Mouse (Mus musculus) neural tube, embryonic 15.5 days (tissue): ENCODE data around the gene Atxn2l. TPM values are rescaled to one million over a fixed set of nuclear protein-coding genes. Genes with fewer than 3 reads are reported as not detected.

Source experiments
- ATAC-seq: fragments of 200-750 bp; cut with Nextera tagmentation; 2 replicates; pipeline ENCODE4 v1.8.0; 2017; ENCODE audit warnings: mild to moderate bottlenecking, moderate TSS enrichment, moderate library complexity; ENCODE audit not compliant: low FRiP score
- H3K27ac ChIP-seq: fragments of 300-500 bp; sonication (generic); replicated peaks from 2 replicates; pipeline ENCODE4 v1.5.1; 2015; ENCODE audit warnings: mild to moderate bottlenecking, inconsistent platforms
- H3K27me3 ChIP-seq: fragments of 300-500 bp; sonication (generic); replicated peaks from 2 replicates; pipeline ENCODE4 v1.6.1; 2015; ENCODE audit warnings: inconsistent platforms
- H3K36me3 ChIP-seq: fragments of 300-500 bp; sonication (generic); 2 replicates; pipeline ENCODE4 v1.6.1; 2015; ENCODE audit warnings: inconsistent platforms
- H3K4me1 ChIP-seq: fragments of 300-500 bp; sonication (generic); 2 replicates; pipeline ENCODE4 v1.6.1; 2015; ENCODE audit warnings: inconsistent platforms
- H3K4me2 ChIP-seq: fragments of 300-500 bp; sonication (generic); 2 replicates; pipeline ENCODE4 v1.6.1; 2015; ENCODE audit warnings: inconsistent platforms, mild to moderate bottlenecking, moderate library complexity
- H3K4me3 ChIP-seq: fragments of 300-500 bp; sonication (generic); replicated peaks from 2 replicates; pipeline ENCODE4 v1.5.1; 2015; ENCODE audit warnings: mild to moderate bottlenecking, inconsistent platforms
- H3K9ac ChIP-seq: fragments of 300-500 bp; sonication (generic); replicated peaks from 2 replicates; pipeline ENCODE4 v1.6.1; 2015; ENCODE audit warnings: mild to moderate bottlenecking, inconsistent platforms
- H3K9me3 ChIP-seq: fragments of 300-500 bp; sonication (generic); replicated peaks from 2 replicates; pipeline ENCODE4 v1.6.1; 2016; ENCODE audit warnings: inconsistent platforms
- WGBS: fragments of 180-500 bp; shearing (Covaris S2); methylation state at CpG from one replicate; pipeline ENCODE4 v1.1.7; 2015; ENCODE audit warnings: mixed read lengths; 5-methylcytosine and 5-hydroxymethylcytosine counted together
- polyA plus RNA-seq: library from polyadenylated mRNA; unstranded; fragments of >200 nt; fragmentation: Nextera tagmentation; extraction: Ambion mirVana; gene quantifications from 2 replicates; pipeline ENCODE4 v1.2.1, GENCODE M21; 2015

Gene Atxn2l
- polyA plus RNA-seq, 1 experiment from 2014 or later = 69.5 TPM

GRCm38 (mm10) chr7:126487052-126487483, 16.2 kb downstream of the Atxn2l start, which contains the start of gene Tufm:
TSS of gene Tufm (plus strand) at chr7:126487361.
- Histone ChIP-seq H3K4me3 (peak within 1 kb of the TSS; percentile 71), H3K4me1 (peaks cover 22% of the 10 kb centered on the region), H3K27me3 (no peaks in the 10 kb centered on the region), H3K27ac (peak within 1 kb of the TSS; percentile 83), H3K9me3 (no peaks in the 10 kb centered on the region), H3K4me2 (peak within 1 kb of the TSS; percentile 95), H3K9ac (peak within 1 kb of the TSS; percentile 73), H3K36me3 (peaks cover 27% of the 10 kb centered on the region)
- peak; percentile 91 for ATAC-seq
- WGBS = under 1% methylated on average over 32 of the region's 32 CpGs

- under 1% methylated on average over 23 of the region's 23 CpGs for WGBS
These were observed 20.8 kb downstream of the Atxn2l start for GRCm38 (mm10) chr7:126482392-126482871.

GRCm38 (mm10) chr7:126481699-126482098, 21.5 kb downstream of the Atxn2l start:
- peaks cover 10% of the 10 kb centered on the region for H3K4me1 ChIP-seq
- no peak overlapping the region for H3K4me3 ChIP-seq
- no peak for ATAC-seq
- 26% methylated on average over 5 of the region's 5 CpGs for WGBS
- H3K9ac ChIP-seq = no peak overlapping the region
- H3K27ac ChIP-seq = no peak overlapping the region
- H3K27me3 ChIP-seq = no peaks in the 10 kb centered on the region; the same call in 1 of the 2 replicates
- H3K4me2 ChIP-seq = no peak overlapping the region
- no peaks in the 10 kb centered on the region for H3K9me3 ChIP-seq
- H3K36me3 ChIP-seq = no peaks in the 10 kb centered on the region

More at GRCm38 (mm10) chr7:126482392-126482871, 20.8 kb downstream of the Atxn2l start:
- Histone ChIP-seq H3K4me3 (peak overlapping the region; percentile 35), H3K4me1 (peaks cover 11% of the 10 kb centered on the region), H3K9me3 (no peaks in the 10 kb centered on the region), H3K27ac (peak overlapping the region; percentile 71), H3K27me3 (no peaks in the 10 kb centered on the region; the same call in 1 of the 2 replicates), H3K36me3 (no peaks in the 10 kb centered on the region), H3K9ac (peak overlapping the region; percentile 51), H3K4me2 (peak overlapping the region; percentile 72)
- peak; percentile 39; the same call in 1 of the 2 replicates for ATAC-seq

- H3K4me2 ChIP-seq = peak within 1 kb of the TSS; percentile 95
- H3K27me3 ChIP-seq = no peaks in the 10 kb centered on the region
These were observed 28.1 kb downstream of the Atxn2l start, which contains the start of gene Sh2b1 for GRCm38 (mm10) chr7:126474993-126475581. TSS of gene Sh2b1 (minus strand) at chr7:126475424.

GRCm38 (mm10) chr7:126474486-126474955, 28.7 kb downstream of the Atxn2l start:
- Histone ChIP-seq H3K4me1 (peaks cover 35% of the 10 kb centered on the region), H3K36me3 (peaks cover 32% of the 10 kb centered on the region), H3K9me3 (no peaks in the 10 kb centered on the region), H3K27ac (peak overlapping the region; percentile 94), H3K4me2 (peak overlapping the region; percentile 95), H3K27me3 (no peaks in the 10 kb centered on the region), H3K4me3 (peak overlapping the region; percentile 87), H3K9ac (peak overlapping the region; percentile 98)
- ATAC-seq = peak; percentile 4; the same call in 1 of the 2 replicates
- under 1% methylated on average over 18 of the region's 27 CpGs for WGBS

More at GRCm38 (mm10) chr7:126474993-126475581, 28.1 kb downstream of the Atxn2l start, which contains the start of gene Sh2b1:
- peak; percentile 94 for ATAC-seq
- Histone ChIP-seq H3K4me3 (peak within 1 kb of the TSS; percentile 87), H3K9ac (peak within 1 kb of the TSS; percentile 98), H3K27ac (peak within 1 kb of the TSS; percentile 94), H3K4me1 (peaks cover 35% of the 10 kb centered on the region), H3K36me3 (peaks cover 26% of the 10 kb centered on the region), H3K9me3 (no peaks in the 10 kb centered on the region)
- under 1% methylated on average over 53 of the region's 53 CpGs for WGBS

- 87% methylated on average over 9 of the region's 9 CpGs for WGBS
These were observed 29.7 kb downstream of the Atxn2l start for GRCm38 (mm10) chr7:126473470-126474086.

GRCm38 (mm10) chr7:126472713-126473112, 30.5 kb downstream of the Atxn2l start:
- Histone ChIP-seq H3K27ac (no peak overlapping the region), H3K4me1 (peaks cover 35% of the 10 kb centered on the region), H3K4me2 (no peak overlapping the region), H3K27me3 (no peaks in the 10 kb centered on the region), H3K4me3 (no peak overlapping the region), H3K9me3 (no peaks in the 10 kb centered on the region), H3K36me3 (peaks cover 50% of the 10 kb centered on the region), H3K9ac (no peak overlapping the region)
- 93% methylated on average over 16 of the region's 16 CpGs for WGBS
- no peak for ATAC-seq

More at GRCm38 (mm10) chr7:126473470-126474086, 29.7 kb downstream of the Atxn2l start:
- peak overlapping the region; percentile 95 for H3K4me2 ChIP-seq
- no peak for ATAC-seq
- peak overlapping the region; percentile 98 for H3K9ac ChIP-seq
- no peaks in the 10 kb centered on the region for H3K9me3 ChIP-seq
- peaks cover 41% of the 10 kb centered on the region for H3K36me3 ChIP-seq
- H3K4me1 ChIP-seq = peaks cover 35% of the 10 kb centered on the region
- peak overlapping the region; percentile 87 for H3K4me3 ChIP-seq
- no peaks in the 10 kb centered on the region for H3K27me3 ChIP-seq
- H3K27ac ChIP-seq = no peak overlapping the region

- H3K9ac ChIP-seq = no peak overlapping the region
- no peak overlapping the region for H3K27ac ChIP-seq
- no peak for ATAC-seq
- no peaks in the 10 kb centered on the region for H3K9me3 ChIP-seq
- no peak overlapping the region for H3K4me3 ChIP-seq
- 85% methylated on average over 13 of the region's 13 CpGs for WGBS
- H3K36me3 ChIP-seq = peaks cover 54% of the 10 kb centered on the region
- peaks cover 35% of the 10 kb centered on the region for H3K4me1 ChIP-seq
- H3K4me2 ChIP-seq = no peak overlapping the region
- no peaks in the 10 kb centered on the region for H3K27me3 ChIP-seq
These were observed 30.9 kb downstream of the Atxn2l start for GRCm38 (mm10) chr7:126472306-126472705.

- Histone ChIP-seq H3K4me2 (no peak overlapping the region), H3K36me3 (peaks cover 58% of the 10 kb centered on the region), H3K27ac (no peak overlapping the region), H3K4me3 (no peak overlapping the region), H3K27me3 (no peaks in the 10 kb centered on the region), H3K9ac (no peak overlapping the region), H3K4me1 (peaks cover 35% of the 10 kb centered on the region), H3K9me3 (no peaks in the 10 kb centered on the region)
- WGBS = 90% methylated on average over 4 of the region's 4 CpGs
- ATAC-seq = no peak
These were observed 31.4 kb downstream of the Atxn2l start for GRCm38 (mm10) chr7:126471853-126472252.

- H3K27ac ChIP-seq = no peak overlapping the region
- H3K9ac ChIP-seq = no peak overlapping the region
- no peak overlapping the region for H3K4me3 ChIP-seq
- H3K9me3 ChIP-seq = no peaks in the 10 kb centered on the region
- no peak for ATAC-seq
- H3K4me2 ChIP-seq = no peak overlapping the region
- no peaks in the 10 kb centered on the region for H3K27me3 ChIP-seq
- peaks cover 63% of the 10 kb centered on the region for H3K36me3 ChIP-seq
- peaks cover 35% of the 10 kb centered on the region for H3K4me1 ChIP-seq
- 94% methylated on average over 5 of the region's 5 CpGs for WGBS
These were observed 31.9 kb downstream of the Atxn2l start for GRCm38 (mm10) chr7:126471361-126471760.

- Histone ChIP-seq H3K9ac (no peak overlapping the region), H3K27ac (no peak overlapping the region), H3K9me3 (no peaks in the 10 kb centered on the region), H3K4me1 (peaks cover 28% of the 10 kb centered on the region), H3K4me3 (no peak overlapping the region), H3K36me3 (peaks cover 64% of the 10 kb centered on the region), H3K4me2 (no peak overlapping the region), H3K27me3 (no peaks in the 10 kb centered on the region)
- no peak for ATAC-seq
- 91% methylated on average over 6 of the region's 6 CpGs for WGBS
These were observed 33.2 kb downstream of the Atxn2l start for GRCm38 (mm10) chr7:126470077-126470476.
